Mouse (Mus musculus) mouse embryonic stem cell (cell line): ENCODE results near the gene Rubcnl.

ENCODE experiments used
- in situ Hi-C, 2 experiments: fragments of 300-500 bp; cut with MboI; formaldehyde crosslinking; loops; 1 replicate in 1 of 2; 3 replicates in 1 of 2; pipeline ENCODE4 v1.14.3; 2019 to 2020; ENCODE audit warnings: low sequenced_read_pairs in 2 of 2, low pct_unique_long_range_greater_than_20kb in 1 of 2, mixed read lengths in 1 of 2; ENCODE audit not compliant: unreplicated experiment in 1 of 2

Gene Rubcnl

DNA sequence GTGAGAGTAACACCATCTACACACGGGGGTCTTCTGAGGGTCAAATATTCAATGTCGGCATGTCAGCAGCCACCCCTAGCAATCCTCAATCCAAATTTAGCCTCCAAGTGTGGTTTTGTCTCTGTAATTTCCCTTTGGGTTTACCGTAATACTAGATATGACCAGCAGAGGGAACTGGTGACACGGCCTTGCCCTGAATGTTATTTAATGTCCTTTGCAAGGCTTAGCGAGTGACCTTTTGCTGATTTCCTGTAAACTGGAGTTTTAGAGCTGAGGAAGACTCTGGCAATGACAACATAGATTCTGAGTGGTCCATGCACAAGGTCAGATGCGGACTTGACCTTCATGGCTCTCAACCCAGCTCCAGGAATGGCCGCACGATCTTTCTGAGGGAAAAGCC is 44.7 kb downstream of the Rubcnl start:
- in situ Hi-C loops, result no loop called here

DNA sequence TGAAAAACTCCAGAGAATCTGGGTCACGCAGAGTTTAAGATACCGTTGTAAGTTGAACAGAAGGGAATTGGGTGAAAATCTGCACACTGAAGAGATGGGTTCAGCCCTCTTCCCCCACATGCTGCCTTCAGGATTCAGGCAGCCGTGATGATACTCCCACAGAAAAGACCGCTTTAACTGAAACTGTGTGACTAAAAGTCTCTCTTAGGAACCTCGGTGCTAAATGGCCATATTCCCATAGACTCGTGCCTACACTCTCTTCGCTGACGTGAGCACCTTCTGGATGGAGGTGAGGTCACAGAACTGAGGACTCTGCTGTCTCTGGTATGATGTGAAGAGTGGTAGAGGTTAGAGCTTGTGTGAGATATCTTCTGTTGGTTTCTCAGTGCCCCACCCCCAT is 48.1 kb downstream of the Rubcnl start:
- in situ Hi-C loops, result no loop called here

DNA sequence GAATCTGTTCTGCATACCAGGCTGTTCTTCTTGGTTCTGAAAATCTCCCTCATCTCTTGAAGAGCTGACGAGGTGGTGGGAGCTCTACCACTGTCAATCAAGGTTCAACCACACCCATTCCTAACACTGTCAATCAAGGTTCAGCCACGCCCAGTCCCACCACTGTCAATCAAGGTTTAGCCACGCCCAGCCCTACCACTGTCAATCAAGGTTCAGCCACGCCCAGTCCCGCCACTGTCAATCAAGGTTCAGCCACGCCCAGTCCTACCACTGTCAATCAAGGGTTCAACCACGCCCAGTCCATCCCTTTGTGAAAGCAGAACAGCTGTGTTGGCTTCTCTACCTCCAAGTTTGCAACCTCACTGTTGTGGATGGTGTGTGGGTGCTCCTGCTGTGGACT is 48.7 kb downstream of the Rubcnl start:
- in situ Hi-C loops, result no loop called here

DNA sequence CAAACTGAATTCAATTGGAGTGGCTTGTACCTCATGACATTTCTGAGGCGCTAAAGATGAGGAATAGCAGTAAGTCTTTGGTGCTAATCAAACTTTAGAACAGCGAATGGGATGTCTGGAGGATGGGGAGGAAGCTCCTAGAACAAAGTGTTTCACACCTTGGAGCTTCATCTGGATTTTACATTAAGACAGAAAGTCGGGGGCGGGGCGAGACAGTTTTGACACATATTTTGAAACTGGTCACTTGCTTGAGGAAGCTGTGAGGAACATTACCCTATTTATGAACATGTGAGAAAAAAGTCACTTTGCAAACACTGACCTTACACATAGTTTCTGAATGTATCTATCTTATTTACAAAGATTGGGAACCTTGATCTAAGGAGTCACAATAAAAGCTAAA is 49.4 kb downstream of the Rubcnl start:
- in situ Hi-C loops, result no loop called here

- in situ Hi-C loops, result no loop called here
Observed at GRCm38 (mm10) chr14:75068430-75069112, 52.7 kb downstream of the Rubcnl start.

GRCm38 (mm10) chr14:75069356-75069979 is 53.6 kb downstream of the Rubcnl start:
- in situ Hi-C loops, result no loop called here

DNA sequence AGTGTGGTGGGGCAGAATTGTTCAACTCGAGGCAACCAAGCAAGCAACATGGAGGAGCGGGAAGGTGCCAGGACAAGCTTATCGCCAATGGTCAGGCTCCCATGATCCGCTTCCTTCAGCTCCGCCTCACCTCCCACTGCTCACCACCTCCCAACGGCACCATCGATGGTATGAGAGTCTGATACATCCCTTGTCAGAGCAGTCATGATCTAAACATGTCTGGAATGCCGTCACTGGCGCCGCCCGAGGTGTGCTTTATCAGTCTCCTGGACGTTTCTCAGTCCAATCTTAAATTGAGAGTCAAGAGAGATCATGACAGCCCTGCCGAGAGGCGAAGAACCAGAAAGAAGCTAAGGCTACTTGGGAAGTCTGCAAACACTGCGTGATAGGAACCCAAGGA is 55.3 kb downstream of the Rubcnl start:
- in situ Hi-C loops, result no loop called here

- in situ Hi-C loops, result no loop called here
Observed at GRCm38 (mm10) chr14:75075299-75076180, 59.7 kb downstream of the Rubcnl start.

DNA sequence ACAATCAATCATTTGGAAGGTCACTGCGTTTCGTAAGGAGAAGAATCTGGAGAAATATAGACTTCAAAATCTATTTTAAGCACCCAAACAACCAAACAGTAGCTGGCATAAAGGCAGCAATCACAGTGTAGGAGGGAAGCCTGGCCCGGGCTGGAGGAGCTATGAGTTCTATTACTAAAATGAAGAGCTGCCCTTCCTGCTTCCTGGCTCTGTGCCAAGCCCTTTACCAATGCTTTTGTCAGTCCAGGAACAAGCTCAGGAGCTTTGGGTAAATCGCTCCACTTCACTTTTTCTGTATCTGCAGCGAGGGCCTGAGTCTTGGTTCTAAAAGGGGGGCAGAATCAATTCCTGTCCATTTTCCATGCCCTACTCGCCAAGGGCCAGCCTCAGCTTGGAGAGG is 62.1 kb downstream of the Rubcnl start:
- in situ Hi-C loops, result no loop called here
